Mouse (Mus musculus): ENCODE data around the gene Prss50. TPM values are rescaled to one million over a fixed set of nuclear protein-coding genes. Genes with fewer than 3 reads are reported as not detected.
A peak's percentile ranks its signal among the peaks of the same experiment; 100 is the strongest.

The Prss50 gene
- polyA plus RNA-seq, 2 experiments: 7.9 to 14.9 TPM

GRCm38 (mm10) chr9:110892552-110892951 is 34.8 kb downstream of the Prss50 start:
- ATAC-seq (ENCODE audit: insufficient read depth) (no peak), DNase-seq (ENCODE audit: low read depth in 3 of 3, low spot score in 3 of 3) (no peak)
- Histone ChIP-seq H3K27ac (no peak overlapping the region), H3K36me3 (replicated peaks; ENCODE audit: control insufficient read depth, insufficient read depth, low read depth) (no peaks in the 10 kb centered on the region), H3K9me3 (ENCODE audit: control insufficient read depth, low read length) (no peaks in the 10 kb centered on the region), H3K4me2 (ENCODE audit: low read depth) (no peak overlapping the region), H3K4me1 (replicated peaks; ENCODE audit: control insufficient read depth in 2 of 2, insufficient read depth in 2 of 2, low read length in 1 of 2) (peaks cover 0 to 3% of the 10 kb centered on the region in 2 experiments; a peak in 1 of 4 replicates), H3K27me3 (ENCODE audit: control insufficient read depth, insufficient read depth, low read length) (no peaks in the 10 kb centered on the region), H3K9ac (replicated peaks) (no peak overlapping the region), H3K4me3 (ENCODE audit: insufficient read depth in 1 of 2, low read depth in 2 of 2, low read length in 2 of 2) (no peak overlapping the region)
- TF ChIP-seq EP300 (IDR thresholded peaks at IDR 0.05; ENCODE audit: low read depth) (no peak), CTCF (IDR thresholded peaks at IDR 0.05; ENCODE audit: low read depth) (no peak)
- 64% methylated on average over 3 of the region's 3 CpGs for WGBS (ENCODE audit: insufficient replicate concordance)

- Histone ChIP-seq H3K9me3 (ENCODE audit: control insufficient read depth, low read length) (no peaks in the 10 kb centered on the region), H3K4me1 (replicated peaks; ENCODE audit: control insufficient read depth in 2 of 2, insufficient read depth in 2 of 2, low read length in 1 of 2) (peaks cover 0 to 3% of the 10 kb centered on the region in 2 experiments; a peak in 1 of 4 replicates), H3K27me3 (ENCODE audit: control insufficient read depth, insufficient read depth, low read length) (no peaks in the 10 kb centered on the region), H3K9ac (replicated peaks) (no peak overlapping the region), H3K4me3 (ENCODE audit: insufficient read depth in 1 of 2, low read depth in 2 of 2, low read length in 2 of 2) (no peak overlapping the region), H3K27ac (no peak overlapping the region), H3K36me3 (replicated peaks; ENCODE audit: control insufficient read depth, insufficient read depth, low read depth) (no peaks in the 10 kb centered on the region), H3K4me2 (ENCODE audit: low read depth) (no peak overlapping the region)
- DNase-seq (ENCODE audit: low read depth in 3 of 3, low spot score in 3 of 3) (no peak), ATAC-seq (ENCODE audit: insufficient read depth) (no peak)
- WGBS (ENCODE audit: insufficient replicate concordance): 33% methylated on average over 10 of the region's 10 CpGs
- TF ChIP-seq CTCF (IDR thresholded peaks at IDR 0.05; ENCODE audit: low read depth): no peak
- no peak for TF ChIP-seq EP300 (IDR thresholded peaks at IDR 0.05; ENCODE audit: low read depth)
Observed at GRCm38 (mm10) chr9:110893429-110893828, 35.7 kb downstream of the Prss50 start.

GRCm38 (mm10) chr9:110895507-110895906 is 37.7 kb downstream of the Prss50 start:
- H3K36me3 ChIP-seq (replicated peaks; ENCODE audit: control insufficient read depth, insufficient read depth, low read depth): no peaks in the 10 kb centered on the region
- WGBS (ENCODE audit: insufficient replicate concordance): 32% methylated on average over 5 of the region's 5 CpGs
- ATAC-seq (ENCODE audit: insufficient read depth): no peak
- no peak overlapping the region for H3K4me2 ChIP-seq (ENCODE audit: low read depth)
- no peak overlapping the region for H3K9ac ChIP-seq (replicated peaks)
- DNase-seq (ENCODE audit: low read depth in 3 of 3, low spot score in 3 of 3): no peak
- H3K4me3 ChIP-seq (ENCODE audit: insufficient read depth in 1 of 2, low read depth in 2 of 2, low read length in 2 of 2): no peak overlapping the region
- H3K27me3 ChIP-seq (ENCODE audit: control insufficient read depth, insufficient read depth, low read length): no peaks in the 10 kb centered on the region
- no peaks in the 10 kb centered on the region for H3K9me3 ChIP-seq (ENCODE audit: control insufficient read depth, low read length)
- H3K4me1 ChIP-seq (replicated peaks; ENCODE audit: control insufficient read depth in 2 of 2, insufficient read depth in 2 of 2, low read length in 1 of 2): no peaks in the 10 kb centered on the region
- no peak overlapping the region for H3K27ac ChIP-seq
- no peak for TF ChIP-seq EP300 (IDR thresholded peaks at IDR 0.05; ENCODE audit: low read depth)
- TF ChIP-seq CTCF (IDR thresholded peaks at IDR 0.05; ENCODE audit: low read depth): peak; percentile 32; the same call in 1 of the 2 replicates

- no peaks in the 10 kb centered on the region for H3K9me3 ChIP-seq (ENCODE audit: control insufficient read depth, low read length)
- no peak overlapping the region for H3K27ac ChIP-seq
- H3K4me2 ChIP-seq (ENCODE audit: low read depth): no peak overlapping the region
- no peak overlapping the region for H3K4me3 ChIP-seq (ENCODE audit: insufficient read depth in 1 of 2, low read depth in 2 of 2, low read length in 2 of 2)
- WGBS (ENCODE audit: insufficient replicate concordance): 30% methylated on average over 7 of the region's 7 CpGs
- H3K4me1 ChIP-seq (replicated peaks; ENCODE audit: control insufficient read depth in 2 of 2, insufficient read depth in 2 of 2, low read length in 1 of 2): no peaks in the 10 kb centered on the region
- ATAC-seq (ENCODE audit: insufficient read depth) (no peak), DNase-seq (ENCODE audit: low read depth in 3 of 3, low spot score in 3 of 3) (no peak)
- H3K27me3 ChIP-seq (ENCODE audit: control insufficient read depth, insufficient read depth, low read length): no peaks in the 10 kb centered on the region
- no peaks in the 10 kb centered on the region for H3K36me3 ChIP-seq (replicated peaks; ENCODE audit: control insufficient read depth, insufficient read depth, low read depth)
- H3K9ac ChIP-seq (replicated peaks): no peak overlapping the region
- TF ChIP-seq EP300 (IDR thresholded peaks at IDR 0.05; ENCODE audit: low read depth): no peak
- no peak for TF ChIP-seq CTCF (IDR thresholded peaks at IDR 0.05; ENCODE audit: low read depth)
Observed at GRCm38 (mm10) chr9:110895994-110896393, 38.2 kb downstream of the Prss50 start.

GRCm38 (mm10) chr9:110896595-110896994 is 38.8 kb downstream of the Prss50 start:
- no peak for DNase-seq (ENCODE audit: low read depth in 3 of 3, low spot score in 3 of 3)
- H3K4me2 ChIP-seq (ENCODE audit: low read depth): no peak overlapping the region

More at GRCm38 (mm10) chr9:110896595-110896994, 38.8 kb downstream of the Prss50 start:
- Histone ChIP-seq H3K9me3 (ENCODE audit: control insufficient read depth, low read length) (no peaks in the 10 kb centered on the region), H3K4me3 (ENCODE audit: insufficient read depth in 1 of 2, low read depth in 2 of 2, low read length in 2 of 2) (no peak overlapping the region), H3K27me3 (ENCODE audit: control insufficient read depth, insufficient read depth, low read length) (no peaks in the 10 kb centered on the region), H3K4me1 (replicated peaks; ENCODE audit: control insufficient read depth in 2 of 2, insufficient read depth in 2 of 2, low read length in 1 of 2) (no peaks in the 10 kb centered on the region), H3K27ac (no peak overlapping the region), H3K36me3 (replicated peaks; ENCODE audit: control insufficient read depth, insufficient read depth, low read depth) (no peaks in the 10 kb centered on the region), H3K9ac (replicated peaks) (no peak overlapping the region)
- no peak; the same call in 1 of the 2 replicates for ATAC-seq (ENCODE audit: insufficient read depth)
- WGBS (ENCODE audit: insufficient replicate concordance): 4% methylated on average over 6 of the region's 6 CpGs
- no peak for TF ChIP-seq EP300 (IDR thresholded peaks at IDR 0.05; ENCODE audit: low read depth)
